In genomic region chr10:121886805-121887204, GRCm38 (mm10) we compare ENCODE assay signal across 9 mouse cellular contexts.
A peak's percentile ranks its signal among the peaks of the same experiment; 100 is the strongest.
DNase-seq lines count a peak whose midpoint lies in the region; ATAC-seq lines count a peak whose summit lies in the region.
"Had no signal": no experiment of that assay in that cellular context is flagged by ENCODE, and none has a peak within 500 bp of the region (broad histone marks: within the 10 kb centered on the region; RNA-seq: fewer than 3 reads in every experiment).

No protein-coding gene starts in this region.

- DNase-seq in layer of hippocampus, postnatal 25 days (ENCODE audit: extremely low spot score in 1 of 2, low spot score in 1 of 2) = peak; percentile 9 to 11
- DNase-seq in layer of hippocampus, adult 9-10 months (ENCODE audit: low spot score) = no peak
- no peak for DNase-seq in embryonic facial prominence, embryonic 10.5 days (ENCODE audit: low spot score)
- peak; percentile 52 for DNase-seq in lung, postnatal 25 days (ENCODE audit: low spot score)
- peak; percentile 42 for DNase-seq in thymus, postnatal 25 days
- no peak for DNase-seq in cerebellum, adult 8-10 months

- H3K27me3 ChIP-seq in embryonic facial prominence, embryonic 10.5 days (replicated peaks; ENCODE audit: low read depth, poor library complexity, severe bottlenecking) = no peaks in the 10 kb centered on the region
- H3K27me3 ChIP-seq: Patski had no signal

- H3K4me1 ChIP-seq in embryonic facial prominence, embryonic 10.5 days = peaks cover 40% of the 10 kb centered on the region

- WGBS in embryonic facial prominence, embryonic 10.5 days = 27% methylated on average over 6 of the region's 6 CpGs

- H3K4me3 ChIP-seq in embryonic facial prominence, embryonic 10.5 days = no peak overlapping the region

- no peaks in the 10 kb centered on the region for H3K36me3 ChIP-seq in embryonic facial prominence, embryonic 10.5 days (replicated peaks)

- no peaks in the 10 kb centered on the region for H3K9me3 ChIP-seq in embryonic facial prominence, embryonic 10.5 days

- peak; percentile 99 for ATAC-seq in inflammation-experienced regulatory T-cells, adult 6 months
- ATAC-seq in cerebellum, adult (ENCODE audit: insufficient number of reproducible peaks, low FRiP score, low TSS enrichment) = no peak
- ATAC-seq: Patski had no signal

- H3K27ac ChIP-seq in embryonic facial prominence, embryonic 10.5 days (replicated peaks) = peak overlapping the region; percentile 51; the same call in 1 of the 2 replicates

Comparison
In these comparisons a context has a peak if more than half of its experiments do, and no peak if none do; other contexts are left out.
1. DNase-seq: peak in layer of hippocampus, postnatal 25 days (2 of 2), lung, postnatal 25 days (single experiment) and thymus, postnatal 25 days (single experiment); none in layer of hippocampus, adult 9-10 months (single experiment), embryonic facial prominence, embryonic 10.5 days (single experiment) and cerebellum, adult 8-10 months (single experiment).